Mouse (Mus musculus) thymus, adult 18-20 months (tissue): ENCODE results near the gene Gpr19.

Experiments used
- DNase-seq, 2 experiments: peaks; one replicate each; pipeline ENCODE4 v3.0.0; 2022; ENCODE audit warnings: mixed read lengths in 2 of 2

The Gpr19 gene

GRCm38 (mm10) chr6:134886475-134886874 is 11.9 kb downstream of the Gpr19 start:
- DNase-seq, result no peak

GRCm38 (mm10) chr6:134885515-134885914 is 12.9 kb downstream of the Gpr19 start:
- DNase-seq, result no peak

- DNase-seq, result no peak
These were observed 14.7 kb downstream of the Gpr19 start for GRCm38 (mm10) chr6:134883661-134884060.

GRCm38 (mm10) chr6:134880046-134880445 is 18.3 kb downstream of the Gpr19 start:
- no peak for DNase-seq

GRCm38 (mm10) chr6:134879556-134879955 is 18.8 kb downstream of the Gpr19 start:
- DNase-seq, result no peak

GRCm38 (mm10) chr6:134877892-134878291 is 20.5 kb downstream of the Gpr19 start:
- no peak for DNase-seq

GRCm38 (mm10) chr6:134877276-134877675 is 21.1 kb downstream of the Gpr19 start:
- DNase-seq, result no peak

GRCm38 (mm10) chr6:134876795-134877194 is 21.6 kb downstream of the Gpr19 start:
- no peak for DNase-seq

GRCm38 (mm10) chr6:134873018-134873417 is 25.4 kb downstream of the Gpr19 start:
- DNase-seq, result no peak

- DNase-seq, result no peak
These were observed 26.1 kb downstream of the Gpr19 start for GRCm38 (mm10) chr6:134872236-134872635.

GRCm38 (mm10) chr6:134870887-134871286 is 27.5 kb downstream of the Gpr19 start:
- DNase-seq, result no peak

GRCm38 (mm10) chr6:134870209-134870742 is 28.1 kb downstream of the Gpr19 start:
- no peak for DNase-seq

- DNase-seq, result no peak
These were observed 31.1 kb downstream of the Gpr19 start for GRCm38 (mm10) chr6:134867325-134867724.

GRCm38 (mm10) chr6:134866113-134866512 is 32.3 kb downstream of the Gpr19 start:
- no peak for DNase-seq

GRCm38 (mm10) chr6:134863146-134863545 is 35.2 kb downstream of the Gpr19 start:
- DNase-seq, result peak; percentile 82 to 83

GRCm38 (mm10) chr6:134862671-134863104 is 35.7 kb downstream of the Gpr19 start:
- DNase-seq, result no peak

- no peak for DNase-seq
These were observed 37.0 kb downstream of the Gpr19 start for GRCm38 (mm10) chr6:134861386-134861785.

GRCm38 (mm10) chr6:134860275-134860674 is 38.1 kb downstream of the Gpr19 start:
- DNase-seq, result no peak

- DNase-seq, result no peak
These were observed 39.4 kb downstream of the Gpr19 start for GRCm38 (mm10) chr6:134859021-134859420.

- no peak for DNase-seq
These were observed 42.5 kb downstream of the Gpr19 start for GRCm38 (mm10) chr6:134855926-134856325.

GRCm38 (mm10) chr6:134854782-134855181 is 43.6 kb downstream of the Gpr19 start:
- DNase-seq, result no peak

GRCm38 (mm10) chr6:134849985-134850384 is 48.4 kb downstream of the Gpr19 start:
- no peak for DNase-seq

GRCm38 (mm10) chr6:134849461-134849860 is 48.9 kb downstream of the Gpr19 start:
- DNase-seq, result no peak

GRCm38 (mm10) chr6:134848197-134848890 is 50.0 kb downstream of the Gpr19 start:
- no peak for DNase-seq

GRCm38 (mm10) chr6:134847550-134847949 is 50.8 kb downstream of the Gpr19 start:
- DNase-seq, result no peak
